Mouse (Mus musculus): ENCODE results near the gene Gm3269.
"Not testable (repeated sequence)": the region's sequence is repeated elsewhere in the genome, so short reads cannot be mapped to it uniquely, and the experiment has no call there.

Gene Gm3269

DNA sequence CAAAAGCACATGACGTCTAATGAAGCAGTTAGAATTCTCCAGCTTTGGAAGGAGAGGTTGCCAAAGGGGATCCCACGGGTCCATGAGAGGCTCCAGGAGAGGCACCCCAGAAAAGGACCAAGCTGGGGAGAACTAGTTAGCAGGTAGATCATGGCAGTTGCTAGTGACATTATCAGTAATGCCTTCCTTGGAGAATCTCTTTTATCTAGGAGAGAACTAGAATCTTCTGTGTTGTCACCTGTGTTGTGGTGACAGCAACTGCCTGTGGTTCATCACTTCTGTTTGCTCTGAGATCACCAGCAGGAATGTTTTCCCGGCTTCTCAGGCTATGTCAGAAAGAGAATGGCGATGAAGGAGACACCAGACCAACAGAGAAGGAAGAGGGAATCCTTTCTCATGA is at the start of gene Gm3269:
Gm3269 (plus strand) TSS at position 301 of the 400 bp plus-strand sequence.
- not testable (repeated sequence) for DNase-seq

DNA sequence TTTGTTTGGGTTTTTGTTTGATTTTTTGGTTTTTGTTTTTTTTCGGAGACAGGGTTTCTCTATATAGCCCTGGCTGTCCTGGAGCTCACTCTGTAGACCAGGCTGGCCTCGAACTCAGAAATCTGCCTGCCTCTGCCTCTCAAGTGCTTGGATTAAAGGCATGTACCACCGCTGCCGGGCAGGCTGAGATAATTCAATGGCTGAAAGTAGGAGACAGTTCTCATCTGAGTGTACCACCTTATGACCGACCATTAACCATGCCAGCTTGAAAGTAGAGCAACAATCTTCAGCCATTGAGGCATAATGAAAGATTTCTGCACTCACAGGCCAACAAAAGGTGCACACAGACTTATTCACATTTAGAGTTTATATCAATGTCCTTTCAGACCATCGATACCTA is 31.5 kb upstream of the Gm3269 start:
- DNase-seq = not testable (repeated sequence)

DNA sequence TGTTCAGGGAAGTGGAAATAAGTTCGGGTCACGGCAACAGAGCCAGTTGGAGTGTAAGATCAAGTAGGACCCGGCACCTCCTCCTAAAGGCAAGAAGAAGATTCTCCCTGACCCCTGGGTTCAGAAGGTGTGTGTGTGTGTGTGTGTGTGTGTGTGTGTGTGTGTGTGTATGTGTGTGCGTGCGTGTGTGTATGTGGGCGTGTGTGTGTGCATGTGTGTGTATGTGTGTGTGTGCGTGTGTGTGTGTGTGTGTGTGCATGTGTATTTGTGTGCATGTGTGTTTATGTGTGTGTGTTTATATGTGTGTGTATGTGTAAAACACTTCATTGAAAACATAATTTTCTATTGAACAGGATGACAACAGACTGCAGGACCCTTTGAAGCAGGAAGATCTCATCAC is 16.0 kb upstream of the Gm3269 start:
- DNase-seq = not testable (repeated sequence)

DNA sequence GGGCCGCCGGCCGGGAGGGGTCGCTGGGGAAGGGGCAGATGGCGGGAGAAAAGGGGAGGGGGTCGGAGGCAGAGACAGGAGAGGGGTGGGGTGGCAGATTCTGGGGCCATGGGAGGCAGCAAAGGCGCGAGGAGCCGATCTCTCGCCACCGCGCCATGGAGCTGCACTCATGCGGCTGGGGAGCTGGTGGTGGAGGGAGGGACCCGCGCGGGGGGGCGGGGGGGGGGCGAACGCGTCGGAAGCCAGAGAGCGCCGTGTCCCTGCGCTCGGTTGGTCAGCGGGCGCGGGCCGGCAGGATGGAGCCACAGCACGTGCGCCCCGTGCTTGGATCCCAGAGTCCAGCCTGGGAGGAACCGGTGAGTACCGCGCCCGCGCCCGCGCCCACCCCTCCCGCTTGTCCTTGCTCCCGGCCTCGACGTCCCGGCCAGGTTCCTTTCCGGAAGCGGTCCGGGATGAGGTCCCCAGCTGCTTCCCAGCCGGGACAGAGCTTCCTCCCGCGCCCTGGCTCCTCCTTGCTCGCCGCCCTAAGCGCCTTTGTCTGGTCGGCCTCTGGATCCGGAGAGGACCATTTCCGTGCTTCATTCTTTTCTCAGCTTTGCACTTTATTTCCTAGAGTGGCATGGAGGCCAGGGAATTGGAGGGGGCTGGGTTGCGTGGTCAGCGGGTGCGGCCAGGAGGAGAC is 17.5 kb downstream of the Gm3269 start, which contains the start of gene Gm3264:
Gm3264 (plus strand) TSS at position 278 of the 682 bp plus-strand sequence.
- not testable (repeated sequence) for DNase-seq

DNA sequence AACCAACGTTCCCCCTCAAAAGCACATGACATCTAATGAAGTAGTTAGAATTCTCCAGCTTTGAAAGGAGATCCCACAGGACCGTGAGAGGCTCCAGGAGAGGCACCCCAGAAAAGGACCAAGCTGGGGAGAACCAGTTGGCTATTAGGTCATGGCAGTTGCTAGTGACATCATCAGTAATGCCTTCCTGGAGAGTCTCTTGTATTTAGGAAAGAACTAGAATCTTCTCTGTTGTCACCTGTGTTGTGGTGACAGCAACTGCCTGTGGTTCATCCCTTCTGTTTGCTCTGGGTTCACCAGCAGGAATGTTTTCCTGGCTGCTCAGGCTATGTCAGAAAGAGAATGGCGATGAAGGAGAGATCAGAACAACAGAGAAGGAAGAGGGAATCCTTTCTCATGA is 54.2 kb downstream of the Gm3269 start, which contains the start of gene Gm3278:
Gm3278 (plus strand) TSS at position 301 of the 400 bp plus-strand sequence.
- not testable (repeated sequence) for DNase-seq

Measured in kidney, adult 9 months (tissue).